In genomic region chr11:58959186-58959825, GRCm38 (mm10) we compare ENCODE assay signal across 8 mouse cellular contexts. TPM values are rescaled to one million over a fixed set of nuclear protein-coding genes. Genes with fewer than 3 reads are reported as not detected.
A peak's percentile ranks its signal among the peaks of the same experiment; 100 is the strongest.
DNase-seq lines count a peak whose midpoint lies in the region; ATAC-seq and TF ChIP-seq lines count a peak whose summit lies in the region.

No protein-coding gene starts in this region.

- peak overlapping the region; percentile 57 for H3K4me3 ChIP-seq in heart, embryonic 10.5 days
- peak overlapping the region; percentile 68 for H3K4me3 ChIP-seq in bone marrow macrophage, adult 2 months (ENCODE audit: insufficient read depth, low read length)
- peak overlapping the region; percentile 57 for H3K4me3 ChIP-seq in hindbrain, embryonic 16.5 days (ENCODE audit: low read length)
- H3K4me3 ChIP-seq in midbrain, embryonic 14.5 days (replicated peaks; ENCODE audit: low read depth, low read length): peak overlapping the region; percentile 47

- intact Hi-C loops in heart, postnatal 25 days (cut with DNase I): no loop called here

- peaks cover 29% of the 10 kb centered on the region for H3K4me1 ChIP-seq in heart, embryonic 10.5 days
- H3K4me1 ChIP-seq in bone marrow macrophage, adult 2 months (ENCODE audit: control insufficient read depth, insufficient read depth, low read length): peaks cover 24% of the 10 kb centered on the region
- peaks cover 32% of the 10 kb centered on the region for H3K4me1 ChIP-seq in hindbrain, embryonic 16.5 days (ENCODE audit: control insufficient read depth, insufficient read depth, low read depth, low read length)
- H3K4me1 ChIP-seq in midbrain, embryonic 14.5 days (ENCODE audit: control insufficient read depth, insufficient read depth, low read length): peaks cover 32% of the 10 kb centered on the region

- peak overlapping the region; percentile 89 for H3K4me2 ChIP-seq in hindbrain, embryonic 16.5 days (ENCODE audit: low read length)
- H3K4me2 ChIP-seq in midbrain, embryonic 14.5 days (ENCODE audit: low read length): peak overlapping the region; percentile 76

- no peak overlapping the region for H3K27ac ChIP-seq in heart, embryonic 10.5 days
- H3K27ac ChIP-seq in bone marrow macrophage, adult 2 months (ENCODE audit: insufficient read depth, low read depth, low read length): peak overlapping the region; percentile 84
- peak overlapping the region; percentile 82 for H3K27ac ChIP-seq in hindbrain, embryonic 16.5 days (ENCODE audit: low read depth, low read length)
- peak overlapping the region; percentile 77; the same call in 1 of the 2 replicates for H3K27ac ChIP-seq in midbrain, embryonic 14.5 days (replicated peaks; ENCODE audit: low read depth, low read length)

- no peak for DNase-seq in heart, embryonic 10.5 days (ENCODE audit: low spot score)
- DNase-seq in heart, postnatal 25 days (ENCODE audit: low spot score): no peak
- DNase-seq in midbrain, embryonic 14.5 days: no peak
- no peak for DNase-seq in ovary, postnatal 36 days (ENCODE audit: low spot score)
- no peak for DNase-seq in yolk sac, embryonic 10.5 days (ENCODE audit: low spot score)
- no peak for DNase-seq in layer of hippocampus, postnatal 14 days (ENCODE audit: low spot score in 2 of 2)

- TF ChIP-seq POLR2A in bone marrow macrophage, adult 2 months (IDR thresholded peaks at IDR 0.05; ENCODE audit: borderline replicate concordance, low read depth, low read length): no peak

- H3K9me3 ChIP-seq in heart, embryonic 10.5 days: 0 out of 2 replicates have a peak, but pooled peaks cover 4% of the 10 kb centered on the region
- 0 out of 2 replicates have a peak, but pooled peaks cover 2% of the 10 kb centered on the region for H3K9me3 ChIP-seq in hindbrain, embryonic 16.5 days (ENCODE audit: control insufficient read depth, low read length)
- peaks cover 7% of the 10 kb centered on the region for H3K9me3 ChIP-seq in midbrain, embryonic 14.5 days (ENCODE audit: control insufficient read depth, low read length)

- 41% methylated on average over 15 of the region's 15 CpGs for WGBS in heart, embryonic 10.5 days
- 32% methylated on average over 15 of the region's 15 CpGs for WGBS in hindbrain, embryonic 16.5 days
- WGBS in midbrain, embryonic 14.5 days: 34% methylated on average over 15 of the region's 15 CpGs

- H3K27me3 ChIP-seq in heart, embryonic 10.5 days (ENCODE audit: insufficient read depth, poor library complexity, severe bottlenecking): peaks cover 31% of the 10 kb centered on the region
- H3K27me3 ChIP-seq in hindbrain, embryonic 16.5 days (replicated peaks; ENCODE audit: control insufficient read depth, insufficient read depth, low read length): no peaks in the 10 kb centered on the region
- no peaks in the 10 kb centered on the region for H3K27me3 ChIP-seq in midbrain, embryonic 14.5 days (ENCODE audit: control insufficient read depth, insufficient read depth, low read length)

- peak overlapping the region; percentile 70 for H3K9ac ChIP-seq in hindbrain, embryonic 16.5 days (ENCODE audit: low read depth, low read length)
- peak overlapping the region; percentile 59 for H3K9ac ChIP-seq in midbrain, embryonic 14.5 days (replicated peaks; ENCODE audit: low read length)

- no peak for ATAC-seq in hindbrain, embryonic 16.5 days
- no peak for ATAC-seq in midbrain, embryonic 14.5 days (ENCODE audit: low FRiP score, low TSS enrichment)

- no peak for TF ChIP-seq CTCF in bone marrow macrophage, adult 2 months (IDR thresholded peaks at IDR 0.05; ENCODE audit: low read depth, low read length)

- peaks cover 12% of the 10 kb centered on the region; the same call in 1 of the 2 replicates for H3K36me3 ChIP-seq in heart, embryonic 10.5 days
- H3K36me3 ChIP-seq in hindbrain, embryonic 16.5 days (ENCODE audit: control insufficient read depth, insufficient read depth, low read length): no peaks in the 10 kb centered on the region; the same call in 1 of the 2 replicates
- H3K36me3 ChIP-seq in midbrain, embryonic 14.5 days (ENCODE audit: control insufficient read depth, insufficient read depth, low read length): peaks cover 11% of the 10 kb centered on the region

RNA-seq across cellular contexts. Expression of gene Hist3h2a, which starts 4.8 kb away (rescaled TPM):
- polyA plus RNA-seq in heart, embryonic 10.5 days (2016; fragmentation: Nextera tagmentation; extraction: Ambion mirVana): 15.5 and 15.9 TPM in 2 replicates
- 10 to 100 TPM; 17.1 to 21.3 TPM for total RNA-seq in heart, postnatal 25 days (2021)
- 32.0 and 37.9 TPM in 2 replicates for polyA plus RNA-seq in bone marrow macrophage, adult 2 months (2012; ENCODE audit: insufficient read depth, insufficient read length, missing spikeins)
- 85.3 and 89.6 TPM in 2 replicates for polyA plus RNA-seq in hindbrain, embryonic 16.5 days (2015; fragmentation: Nextera tagmentation; extraction: Ambion mirVana)
- polyA plus RNA-seq in midbrain, embryonic 14.5 days (2014; fragmentation: Nextera tagmentation; extraction: Ambion mirVana): 129 and 130 TPM in 2 replicates
- total RNA-seq in layer of hippocampus, postnatal 14 days (2021): 10 to 100 TPM; 59.7 to 62.5 TPM

RNA-seq across cellular contexts. Expression of gene Trim17, which starts 4.8 kb away (rescaled TPM):
- 0.75 and 0.79 TPM in 2 replicates for polyA plus RNA-seq in heart, embryonic 10.5 days (2016; fragmentation: Nextera tagmentation; extraction: Ambion mirVana)
- total RNA-seq in heart, postnatal 25 days (2021): under 1 TPM; 0.10 to 0.17 TPM
- 0.28 TPM in 1 of 2 replicates, not detected in the other for polyA plus RNA-seq in bone marrow macrophage, adult 2 months (2012; ENCODE audit: insufficient read depth, insufficient read length, missing spikeins)
- polyA plus RNA-seq in hindbrain, embryonic 16.5 days (2015; fragmentation: Nextera tagmentation; extraction: Ambion mirVana): 1.1 and 1.8 TPM in 2 replicates
- polyA plus RNA-seq in midbrain, embryonic 14.5 days (2014; fragmentation: Nextera tagmentation; extraction: Ambion mirVana): 1.1 and 1.3 TPM in 2 replicates
- total RNA-seq in layer of hippocampus, postnatal 14 days (2021): 1 to 10 TPM; 3.8 to 4.0 TPM

RNA-seq across cellular contexts. Expression of gene Hist3h2ba, which starts 10.6 kb away (rescaled TPM):
- 4.8 and 9.8 TPM in 2 replicates for polyA plus RNA-seq in heart, embryonic 10.5 days (2016; fragmentation: Nextera tagmentation; extraction: Ambion mirVana)
- 1 to 10 TPM; 1.8 to 2.3 TPM for total RNA-seq in heart, postnatal 25 days (2021)
- polyA plus RNA-seq in bone marrow macrophage, adult 2 months (2012; ENCODE audit: insufficient read depth, insufficient read length, missing spikeins): 1.4 TPM in 1 of 2 replicates, not detected in the other
- polyA plus RNA-seq in hindbrain, embryonic 16.5 days (2015; fragmentation: Nextera tagmentation; extraction: Ambion mirVana): 249 and 250 TPM in 2 replicates
- polyA plus RNA-seq in midbrain, embryonic 14.5 days (2014; fragmentation: Nextera tagmentation; extraction: Ambion mirVana): 239 and 784 TPM in 2 replicates
- 100 to 1,000 TPM; 117 to 123 TPM for total RNA-seq in layer of hippocampus, postnatal 14 days (2021)

RNA-seq across cellular contexts. Expression of gene Trim11, which starts 18.6 kb away (rescaled TPM):
- polyA plus RNA-seq in heart, embryonic 10.5 days (2016; fragmentation: Nextera tagmentation; extraction: Ambion mirVana): 24.0 and 31.4 TPM in 2 replicates
- 10 to 100 TPM; 14.8 to 15.5 TPM for total RNA-seq in heart, postnatal 25 days (2021)
- polyA plus RNA-seq in bone marrow macrophage, adult 2 months (2012; ENCODE audit: insufficient read depth, insufficient read length, missing spikeins): 21.2 and 22.6 TPM in 2 replicates
- 20.7 and 21.4 TPM in 2 replicates for polyA plus RNA-seq in hindbrain, embryonic 16.5 days (2015; fragmentation: Nextera tagmentation; extraction: Ambion mirVana)
- polyA plus RNA-seq in midbrain, embryonic 14.5 days (2014; fragmentation: Nextera tagmentation; extraction: Ambion mirVana): 18.6 and 20.8 TPM in 2 replicates
- 10 to 100 TPM; 25.5 to 27.9 TPM for total RNA-seq in layer of hippocampus, postnatal 14 days (2021)

RNA-seq across cellular contexts. Expression of gene Rnf187, which starts 20.6 kb away (rescaled TPM):
- 169 and 213 TPM in 2 replicates for polyA plus RNA-seq in heart, embryonic 10.5 days (2016; fragmentation: Nextera tagmentation; extraction: Ambion mirVana)
- 100 to 1,000 TPM; 163 to 167 TPM for total RNA-seq in heart, postnatal 25 days (2021)
- 99.5 and 112 TPM in 2 replicates for polyA plus RNA-seq in bone marrow macrophage, adult 2 months (2012; ENCODE audit: insufficient read depth, insufficient read length, missing spikeins)
- polyA plus RNA-seq in hindbrain, embryonic 16.5 days (2015; fragmentation: Nextera tagmentation; extraction: Ambion mirVana): 563 and 570 TPM in 2 replicates
- 641 and 678 TPM in 2 replicates for polyA plus RNA-seq in midbrain, embryonic 14.5 days (2014; fragmentation: Nextera tagmentation; extraction: Ambion mirVana)
- total RNA-seq in layer of hippocampus, postnatal 14 days (2021): 100 to 1,000 TPM; 501 to 506 TPM

Comparison
In these comparisons a context has a peak if more than half of its experiments do, and no peak if none do; other contexts are left out.
1. RNA of gene Hist3h2ba, which starts 10.6 kb away (polyA plus RNA-seq): 249 to 250 TPM in hindbrain, embryonic 16.5 days and 239 to 784 TPM in midbrain, embryonic 14.5 days; 4.8 to 9.8 TPM in heart, embryonic 10.5 days and 1.4 TPM in bone marrow macrophage, adult 2 months; every median in the first group is over 10 times any median in the second.
2. Peak in every context shown above with its lines, with median percentiles within 50 percentile points of each other: H3K4me3 ChIP-seq.